Mouse (Mus musculus): ENCODE results near the gene Myo16. TPM values are rescaled to one million over a fixed set of nuclear protein-coding genes. Genes with fewer than 3 reads are reported as not detected.

Gene Myo16
- total and polyA plus RNA-seq, 3 experiments, result 1.4 to 3.8 TPM; not detected in 1

DNA sequence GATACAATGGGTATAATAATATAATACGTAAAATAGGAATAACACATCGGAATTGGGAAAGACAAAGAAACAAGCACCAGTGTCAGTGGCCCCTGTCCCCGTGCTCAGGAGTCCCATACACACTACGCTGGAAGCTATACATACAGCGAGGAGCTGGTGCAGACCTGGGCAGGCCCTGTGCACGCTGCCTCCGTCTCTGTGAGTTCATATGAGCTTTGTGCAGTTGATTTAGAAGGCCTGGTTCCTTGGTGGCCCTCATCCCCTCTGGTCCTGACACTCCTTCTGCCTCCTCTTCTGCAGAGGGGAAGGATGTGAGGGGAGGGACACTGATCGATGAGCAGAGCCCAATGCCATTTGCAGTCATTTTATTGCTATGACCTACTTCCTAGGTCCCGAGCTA, 255.3 kb downstream of the Myo16 start:
- intact Hi-C loops (cut with DNase I), result no loop called here
- Histone ChIP-seq H3K27ac (no peak overlapping the region), H3K36me3 (ENCODE audit: control insufficient read depth, insufficient read depth, low read length) (no peaks in the 10 kb centered on the region), H3K4me3 (no peak overlapping the region), H3K79me2 (replicated peaks; ENCODE audit: control insufficient read depth, insufficient read depth, low read length) (no peaks in the 10 kb centered on the region), H3K27me3 (ENCODE audit: control insufficient read depth, insufficient read depth, low read length) (no peaks in the 10 kb centered on the region), H3K4me1 (ENCODE audit: control insufficient read depth, insufficient read depth, low read length) (no peaks in the 10 kb centered on the region), H3K9ac (ENCODE audit: low read depth, low read length) (no peak overlapping the region)
- TF ChIP-seq POLR2A (IDR thresholded peaks at IDR 0.05; ENCODE audit: insufficient read depth, low read depth, low read length) (no peak), EP300 (IDR thresholded peaks at IDR 0.05; ENCODE audit: insufficient read depth, low read depth, low read length) (no peak), CTCF (IDR thresholded peaks at IDR 0.05) (no peak)
- DNase-seq, result no peak
- 81% methylated on average over 9 of the region's 9 CpGs for WGBS

DNA sequence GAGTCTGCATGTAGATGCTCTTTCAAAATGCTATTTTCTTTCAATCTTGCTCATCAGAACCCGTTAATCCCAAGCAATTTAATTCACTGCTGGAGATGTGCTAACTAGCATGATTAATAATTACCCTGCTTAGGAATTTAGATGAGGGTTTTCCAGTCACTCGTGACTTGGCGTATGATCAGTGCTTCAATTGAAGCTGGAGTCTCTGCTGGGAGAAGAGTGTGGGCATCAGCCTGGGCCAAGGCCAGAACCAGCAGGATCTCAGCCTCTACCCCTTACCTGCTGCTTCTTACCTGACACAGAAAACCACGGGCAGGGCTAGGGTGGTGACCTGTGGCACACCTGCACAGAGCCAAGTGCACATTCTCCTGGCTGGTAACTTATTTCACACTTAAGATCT, 257.8 kb downstream of the Myo16 start:
- no peaks in the 10 kb centered on the region for H3K79me2 ChIP-seq (replicated peaks; ENCODE audit: control insufficient read depth, insufficient read depth, low read length)
- no peaks in the 10 kb centered on the region for H3K27me3 ChIP-seq (ENCODE audit: control insufficient read depth, insufficient read depth, low read length)
- intact Hi-C loops (cut with DNase I), result no loop called here
- TF ChIP-seq POLR2A (IDR thresholded peaks at IDR 0.05; ENCODE audit: insufficient read depth, low read depth, low read length) (no peak), EP300 (IDR thresholded peaks at IDR 0.05; ENCODE audit: insufficient read depth, low read depth, low read length) (no peak), CTCF (IDR thresholded peaks at IDR 0.05) (no peak)
- H3K9ac ChIP-seq (ENCODE audit: low read depth, low read length), result no peak overlapping the region
- WGBS, result 75% methylated on average over 4 of the region's 4 CpGs
- H3K4me1 ChIP-seq (ENCODE audit: control insufficient read depth, insufficient read depth, low read length), result no peaks in the 10 kb centered on the region
- no peak overlapping the region for H3K27ac ChIP-seq
- no peak overlapping the region for H3K4me3 ChIP-seq
- DNase-seq, result no peak
- no peaks in the 10 kb centered on the region for H3K36me3 ChIP-seq (ENCODE audit: control insufficient read depth, insufficient read depth, low read length)

- Histone ChIP-seq H3K79me2 (replicated peaks; ENCODE audit: control insufficient read depth, insufficient read depth, low read length) (no peaks in the 10 kb centered on the region), H3K36me3 (ENCODE audit: control insufficient read depth, insufficient read depth, low read length) (no peaks in the 10 kb centered on the region), H3K4me3 (no peak overlapping the region), H3K9ac (ENCODE audit: low read depth, low read length) (no peak overlapping the region), H3K4me1 (ENCODE audit: control insufficient read depth, insufficient read depth, low read length) (no peaks in the 10 kb centered on the region), H3K27ac (no peak overlapping the region), H3K27me3 (ENCODE audit: control insufficient read depth, insufficient read depth, low read length) (no peaks in the 10 kb centered on the region)
- DNase-seq, result no peak
- WGBS, result 84% methylated on average over 8 of the region's 8 CpGs
- intact Hi-C loops (cut with DNase I), result loop anchor here (2.0 kb wide), 1 partner anchor 773 kb away; no protein-coding TSS in a partner anchor
- TF ChIP-seq EP300 (IDR thresholded peaks at IDR 0.05; ENCODE audit: insufficient read depth, low read depth, low read length) (no peak), POLR2A (IDR thresholded peaks at IDR 0.05; ENCODE audit: insufficient read depth, low read depth, low read length) (no peak), CTCF (IDR thresholded peaks at IDR 0.05) (no peak)
Measured at GRCm38 (mm10) chr8:10413881-10414280, 260.2 kb downstream of the Myo16 start.

DNA sequence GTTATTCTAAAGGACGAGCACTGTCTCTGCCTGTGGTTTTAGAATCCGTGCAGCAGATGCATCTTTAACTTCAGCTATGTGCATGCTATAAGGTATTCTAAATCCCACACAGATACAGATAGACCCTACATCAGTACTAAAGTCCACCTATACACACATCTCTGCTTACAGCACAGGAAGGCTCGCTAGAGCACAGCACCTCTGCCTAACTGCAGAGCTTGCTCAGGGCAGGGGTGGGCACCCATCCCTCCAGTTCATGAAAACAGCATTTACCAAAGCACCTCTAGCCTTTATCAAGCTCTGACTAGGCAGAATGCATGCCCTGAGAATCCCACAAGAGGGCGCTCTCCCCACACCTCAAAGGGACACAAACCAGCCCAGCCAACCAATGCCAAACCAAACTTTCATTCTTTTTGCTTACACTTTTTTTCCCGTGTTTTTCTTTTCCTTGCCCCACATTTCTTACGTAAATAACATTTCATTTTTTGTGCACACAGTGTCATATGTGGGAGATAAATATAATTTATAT, 261.0 kb downstream of the Myo16 start:
- TF ChIP-seq CTCF (IDR thresholded peaks at IDR 0.05) (peak; percentile 85), POLR2A (IDR thresholded peaks at IDR 0.05; ENCODE audit: insufficient read depth, low read depth, low read length) (no peak), EP300 (IDR thresholded peaks at IDR 0.05; ENCODE audit: insufficient read depth, low read depth, low read length) (peak; percentile 46; the same call in 1 of the 2 replicates)
- 20% methylated on average over 6 of the region's 6 CpGs for WGBS
- peak; percentile 34 to 58 for DNase-seq

DNA sequence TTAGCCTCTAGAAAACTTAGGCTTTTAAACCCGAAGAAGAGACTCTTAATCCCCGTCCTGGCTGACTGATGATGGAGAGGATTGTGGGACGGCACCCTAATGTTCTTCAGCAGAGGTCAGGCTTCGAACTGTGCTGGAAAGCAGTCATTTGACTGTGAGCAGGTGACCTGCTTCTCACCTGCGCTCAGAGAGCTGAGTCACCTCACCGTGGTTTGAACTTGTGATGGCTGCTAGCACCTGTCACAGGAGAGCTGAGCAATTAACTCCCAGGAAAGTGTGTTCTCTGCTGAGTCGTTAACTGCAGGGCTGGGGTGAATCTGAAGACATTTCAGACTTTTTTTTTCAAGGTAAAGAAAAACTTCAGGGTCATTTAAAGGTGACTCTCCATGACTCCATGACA, 261.6 kb downstream of the Myo16 start:
- intact Hi-C loops (cut with DNase I), result loop anchor here (1.0 to 2.0 kb wide), 2 partner anchors 772 to 800 kb away; no protein-coding TSS in a partner anchor
- no peaks in the 10 kb centered on the region for H3K27me3 ChIP-seq (ENCODE audit: control insufficient read depth, insufficient read depth, low read length)
- DNase-seq, result no peak
- no peaks in the 10 kb centered on the region for H3K79me2 ChIP-seq (replicated peaks; ENCODE audit: control insufficient read depth, insufficient read depth, low read length)
- H3K4me3 ChIP-seq, result no peak overlapping the region
- no peak overlapping the region for H3K27ac ChIP-seq
- 38% methylated on average over 7 of the region's 7 CpGs for WGBS
- no peak overlapping the region for H3K9ac ChIP-seq (ENCODE audit: low read depth, low read length)
- TF ChIP-seq EP300 (IDR thresholded peaks at IDR 0.05; ENCODE audit: insufficient read depth, low read depth, low read length) (no peak), POLR2A (IDR thresholded peaks at IDR 0.05; ENCODE audit: insufficient read depth, low read depth, low read length) (no peak), CTCF (IDR thresholded peaks at IDR 0.05) (no peak)
- H3K4me1 ChIP-seq (ENCODE audit: control insufficient read depth, insufficient read depth, low read length), result no peaks in the 10 kb centered on the region
- H3K36me3 ChIP-seq (ENCODE audit: control insufficient read depth, insufficient read depth, low read length), result no peaks in the 10 kb centered on the region

More for the DNA sequence above, 261.0 kb downstream of the Myo16 start:
- intact Hi-C loops (cut with DNase I), result loop anchor here (1.0 to 2.0 kb wide), 2 partner anchors 772 to 801 kb away; no protein-coding TSS in a partner anchor
- no peak overlapping the region for H3K9ac ChIP-seq (ENCODE audit: low read depth, low read length)
- no peaks in the 10 kb centered on the region for H3K4me1 ChIP-seq (ENCODE audit: control insufficient read depth, insufficient read depth, low read length)
- no peaks in the 10 kb centered on the region for H3K36me3 ChIP-seq (ENCODE audit: control insufficient read depth, insufficient read depth, low read length)
- H3K79me2 ChIP-seq (replicated peaks; ENCODE audit: control insufficient read depth, insufficient read depth, low read length), result no peaks in the 10 kb centered on the region
- no peak overlapping the region for H3K27ac ChIP-seq
- H3K4me3 ChIP-seq, result no peak overlapping the region
- no peaks in the 10 kb centered on the region for H3K27me3 ChIP-seq (ENCODE audit: control insufficient read depth, insufficient read depth, low read length)

GRCm38 (mm10) chr8:10415885-10416284, 262.2 kb downstream of the Myo16 start:
- Histone ChIP-seq H3K4me3 (no peak overlapping the region), H3K36me3 (ENCODE audit: control insufficient read depth, insufficient read depth, low read length) (no peaks in the 10 kb centered on the region), H3K79me2 (replicated peaks; ENCODE audit: control insufficient read depth, insufficient read depth, low read length) (no peaks in the 10 kb centered on the region), H3K9ac (ENCODE audit: low read depth, low read length) (no peak overlapping the region), H3K27ac (no peak overlapping the region), H3K4me1 (ENCODE audit: control insufficient read depth, insufficient read depth, low read length) (no peaks in the 10 kb centered on the region), H3K27me3 (ENCODE audit: control insufficient read depth, insufficient read depth, low read length) (no peaks in the 10 kb centered on the region)
- intact Hi-C loops (cut with DNase I), result loop anchor here (1.0 to 2.0 kb wide), 2 partner anchors 771 to 799 kb away; no protein-coding TSS in a partner anchor
- TF ChIP-seq CTCF (IDR thresholded peaks at IDR 0.05) (no peak), POLR2A (IDR thresholded peaks at IDR 0.05; ENCODE audit: insufficient read depth, low read depth, low read length) (no peak), EP300 (IDR thresholded peaks at IDR 0.05; ENCODE audit: insufficient read depth, low read depth, low read length) (no peak)
- no peak for DNase-seq
- 79% methylated on average over 9 of the region's 9 CpGs for WGBS

Data from heart, adult 2 months (tissue).